Mouse (Mus musculus): Measurements from ENCODE around the gene 1700069L16Rik.

- no peak for TF ChIP-seq GATA1 (IDR thresholded peaks at IDR 0.05; ENCODE audit: low read length)
- TF ChIP-seq TAL1 (IDR thresholded peaks at IDR 0.05; ENCODE audit: low read length) = no peak
Measured at GRCm38 (mm10) chr5:113664127-113664526, 60.4 kb downstream of the 1700069L16Rik start.

Measured in erythroblast, embryonic 14.5 days (primary cell).